Mouse (Mus musculus): ENCODE results near the gene Rabgap1l. TPM values are rescaled to one million over a fixed set of nuclear protein-coding genes. Genes with fewer than 3 reads are reported as not detected.
"Not testable (repeated sequence)": the region's sequence is repeated elsewhere in the genome, so short reads cannot be mapped to it uniquely, and the experiment has no call there.

Rabgap1l gene
- polyA plus RNA-seq, 1 experiment from 2014 or later: 31.4 TPM

DNA sequence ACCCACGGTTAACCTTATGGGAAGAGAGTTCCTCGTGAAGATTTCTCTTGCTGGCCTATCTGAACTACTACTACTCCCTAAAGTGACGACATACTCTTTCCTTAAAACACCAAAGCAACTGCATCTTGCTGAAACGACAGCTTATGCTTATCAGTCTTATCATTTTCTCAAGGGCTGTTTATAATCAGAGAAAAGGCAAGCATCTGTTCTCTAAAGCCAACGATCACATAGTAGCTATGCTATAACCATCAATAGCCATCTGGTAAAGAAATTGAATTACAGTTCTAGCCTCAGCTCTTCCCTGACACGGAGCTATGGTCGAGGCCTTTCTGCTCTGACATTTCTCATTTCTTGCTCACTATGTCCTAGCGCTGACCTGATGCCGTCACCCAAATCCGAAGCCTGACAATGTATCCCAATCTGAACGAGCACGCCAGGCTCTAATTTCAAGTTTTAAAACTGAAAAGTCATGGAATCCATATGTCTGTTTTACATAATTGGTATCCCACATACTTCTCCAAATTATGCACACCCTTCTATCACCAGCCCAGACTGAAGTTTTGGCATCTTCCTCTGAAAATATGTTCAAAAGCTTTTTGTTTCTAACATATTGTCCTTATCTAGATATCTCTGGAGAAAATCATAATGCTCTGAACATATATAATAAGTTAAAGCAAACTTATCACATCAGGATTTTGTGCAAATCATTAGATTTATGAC is 164.6 kb downstream of the Rabgap1l start:
- 75% methylated on average over 12 of the region's 12 CpGs for WGBS
- H3K4me1 ChIP-seq (ENCODE audit: insufficient read depth, low read depth, low read length): no peaks in the 10 kb centered on the region
- H3K27me3 ChIP-seq (replicated peaks; ENCODE audit: insufficient read depth, low read length): no peaks in the 10 kb centered on the region
- no peak overlapping the region for H3K4me3 ChIP-seq (ENCODE audit: low read depth, low read length)
- ATAC-seq (no peak), DNase-seq (ENCODE audit: low spot score) (no peak)
- TF ChIP-seq EP300 (IDR thresholded peaks at IDR 0.05) (no peak), CTCF (IDR thresholded peaks at IDR 0.05) (no peak)
- no peak overlapping the region for H3K9ac ChIP-seq (replicated peaks; ENCODE audit: low read depth)
- H3K27ac ChIP-seq (ENCODE audit: low read length): no peak overlapping the region
- no peaks in the 10 kb centered on the region for H3K9me3 ChIP-seq (ENCODE audit: low read length)
- no peak overlapping the region for H3K4me2 ChIP-seq (replicated peaks; ENCODE audit: low read depth, low read length)
- no peaks in the 10 kb centered on the region for H3K36me3 ChIP-seq (ENCODE audit: insufficient read depth, low read length)

- H3K9me3 ChIP-seq (ENCODE audit: low read length); H3K27me3 ChIP-seq (replicated peaks; ENCODE audit: insufficient read depth, low read length): not testable (repeated sequence)
- 80% methylated on average over 4 of the region's 4 CpGs for WGBS
Measured at GRCm38 (mm10) chr1:160624354-160625120, 168.5 kb downstream of the Rabgap1l start.

DNA sequence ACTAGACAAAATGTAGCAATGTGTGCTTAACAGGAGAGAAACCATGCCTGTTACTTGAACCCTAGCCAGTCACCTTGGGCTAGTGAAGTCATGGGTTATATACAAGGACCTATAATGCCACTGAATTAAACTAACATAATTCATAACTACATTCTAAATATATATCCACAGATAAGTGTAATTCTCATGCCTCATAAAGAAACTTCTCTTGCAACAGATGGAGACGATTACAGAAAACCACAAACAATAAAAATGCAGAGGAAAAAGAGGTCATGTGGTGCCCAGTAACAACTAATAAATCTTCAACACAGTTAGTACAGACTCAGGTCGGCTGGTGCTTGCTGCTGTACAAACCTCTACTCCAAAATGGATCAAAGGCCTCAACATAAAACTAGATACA is 174.8 kb downstream of the Rabgap1l start:
- H3K9ac ChIP-seq (replicated peaks; ENCODE audit: low read depth): no peak overlapping the region
- no peaks in the 10 kb centered on the region for H3K27me3 ChIP-seq (replicated peaks; ENCODE audit: insufficient read depth, low read length)
- DNase-seq (ENCODE audit: low spot score) (no peak), ATAC-seq (no peak)
- no peak overlapping the region for H3K4me2 ChIP-seq (replicated peaks; ENCODE audit: low read depth, low read length)
- H3K4me3 ChIP-seq (ENCODE audit: low read depth, low read length): no peak overlapping the region
- 46% methylated on average over 2 of the region's 2 CpGs for WGBS
- no peak for TF ChIP-seq EP300 (IDR thresholded peaks at IDR 0.05)
- no peak for TF ChIP-seq CTCF (IDR thresholded peaks at IDR 0.05)
- H3K27ac ChIP-seq (ENCODE audit: low read length): no peak overlapping the region
- H3K9me3 ChIP-seq (ENCODE audit: low read length): no peaks in the 10 kb centered on the region
- no peaks in the 10 kb centered on the region for H3K4me1 ChIP-seq (ENCODE audit: insufficient read depth, low read depth, low read length)
- no peaks in the 10 kb centered on the region for H3K36me3 ChIP-seq (ENCODE audit: insufficient read depth, low read length)

More at GRCm38 (mm10) chr1:160624354-160625120, 168.5 kb downstream of the Rabgap1l start:
- H3K4me2 ChIP-seq (replicated peaks; ENCODE audit: low read depth, low read length); DNase-seq (ENCODE audit: low spot score); ATAC-seq; H3K36me3 ChIP-seq (ENCODE audit: insufficient read depth, low read length); H3K4me3 ChIP-seq (ENCODE audit: low read depth, low read length); H3K4me1 ChIP-seq (ENCODE audit: insufficient read depth, low read depth, low read length); H3K27ac ChIP-seq (ENCODE audit: low read length); H3K9ac ChIP-seq (replicated peaks; ENCODE audit: low read depth): not testable (repeated sequence)

DNA sequence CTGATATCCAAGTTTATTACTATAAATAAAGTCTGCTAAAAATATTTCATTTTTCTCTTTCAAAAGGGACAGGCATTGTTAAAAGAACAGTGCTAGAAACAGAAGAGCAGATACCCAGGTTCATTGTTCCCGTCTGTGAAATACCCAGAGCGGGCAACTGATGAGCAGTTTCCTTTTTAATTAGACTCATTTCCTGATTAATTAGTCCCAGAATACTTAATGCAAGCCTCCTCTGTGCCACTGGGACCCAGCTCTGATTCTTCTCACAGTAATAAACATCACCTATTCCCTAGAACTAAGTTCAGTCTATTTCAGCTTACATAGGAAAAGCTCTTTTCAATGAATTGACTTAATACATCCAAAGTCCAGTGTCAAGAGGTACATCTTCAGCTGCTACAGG is 186.6 kb downstream of the Rabgap1l start:
- no peaks in the 10 kb centered on the region for H3K36me3 ChIP-seq (ENCODE audit: insufficient read depth, low read length)
- no peak overlapping the region for H3K4me2 ChIP-seq (replicated peaks; ENCODE audit: low read depth, low read length)
- H3K9ac ChIP-seq (replicated peaks; ENCODE audit: low read depth): no peak overlapping the region
- WGBS: 79% methylated on average over 2 of the region's 2 CpGs
- no peaks in the 10 kb centered on the region for H3K9me3 ChIP-seq (ENCODE audit: low read length)
- DNase-seq (ENCODE audit: low spot score) (no peak), ATAC-seq (no peak)
- TF ChIP-seq CTCF (IDR thresholded peaks at IDR 0.05): no peak
- no peak for TF ChIP-seq EP300 (IDR thresholded peaks at IDR 0.05)
- no peak overlapping the region for H3K27ac ChIP-seq (ENCODE audit: low read length)
- no peaks in the 10 kb centered on the region for H3K27me3 ChIP-seq (replicated peaks; ENCODE audit: insufficient read depth, low read length)
- H3K4me1 ChIP-seq (ENCODE audit: insufficient read depth, low read depth, low read length): no peaks in the 10 kb centered on the region
- H3K4me3 ChIP-seq (ENCODE audit: low read depth, low read length): no peak overlapping the region

DNA sequence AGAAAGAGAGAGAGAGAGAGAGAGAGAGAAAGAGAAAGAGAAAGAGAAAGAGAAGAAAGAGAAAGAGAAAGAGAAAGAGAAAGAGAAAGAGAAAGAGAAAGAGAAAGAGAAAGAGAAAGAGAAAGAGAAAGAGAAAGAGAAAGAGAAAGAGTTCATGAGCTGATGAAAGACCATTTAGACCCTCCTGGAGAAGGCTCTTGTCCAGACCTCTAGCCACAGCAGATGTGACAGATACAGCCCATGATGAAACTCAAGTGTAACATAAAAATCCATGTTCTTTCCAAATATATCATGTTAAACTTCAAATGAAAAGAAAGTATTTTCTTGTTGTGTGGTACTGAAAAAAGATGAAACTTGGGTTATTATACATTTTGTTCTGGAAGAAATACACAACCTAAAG is 189.7 kb downstream of the Rabgap1l start:
- not testable (repeated sequence) for ATAC-seq; H3K27ac ChIP-seq (ENCODE audit: low read length); H3K27me3 ChIP-seq (replicated peaks; ENCODE audit: insufficient read depth, low read length); H3K9me3 ChIP-seq (ENCODE audit: low read length); DNase-seq (ENCODE audit: low spot score); H3K4me3 ChIP-seq (ENCODE audit: low read depth, low read length); H3K36me3 ChIP-seq (ENCODE audit: insufficient read depth, low read length); H3K4me1 ChIP-seq (ENCODE audit: insufficient read depth, low read depth, low read length); H3K4me2 ChIP-seq (replicated peaks; ENCODE audit: low read depth, low read length); H3K9ac ChIP-seq (replicated peaks; ENCODE audit: low read depth)

DNA sequence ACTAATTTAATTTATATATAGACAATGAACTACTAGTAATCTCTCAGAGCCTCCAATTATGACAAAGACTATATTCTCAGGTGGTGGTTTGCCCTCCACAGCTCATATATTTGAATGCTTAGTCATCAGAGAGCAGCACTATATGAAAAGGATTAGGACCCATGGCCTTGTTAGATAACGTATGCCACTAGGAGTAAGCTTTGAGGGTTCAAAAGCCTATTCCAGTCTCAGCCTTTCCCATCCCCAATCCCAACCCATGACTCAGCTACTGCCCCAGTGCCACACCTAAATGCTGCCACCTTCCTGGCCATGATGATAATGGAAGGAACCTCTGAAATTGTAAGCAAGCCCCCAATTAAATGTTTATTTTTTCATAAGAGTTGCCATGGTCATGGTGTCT is 195.6 kb downstream of the Rabgap1l start:
- H3K9ac ChIP-seq (replicated peaks; ENCODE audit: low read depth): no peak overlapping the region

More for the DNA sequence above, 195.6 kb downstream of the Rabgap1l start:
- DNase-seq (ENCODE audit: low spot score) (no peak), ATAC-seq (no peak)
- 79% methylated on average over 1 of the region's 1 CpGs for WGBS
- no peak overlapping the region for H3K4me3 ChIP-seq (ENCODE audit: low read depth, low read length)
- H3K27me3 ChIP-seq (replicated peaks; ENCODE audit: insufficient read depth, low read length): no peaks in the 10 kb centered on the region
- H3K4me2 ChIP-seq (replicated peaks; ENCODE audit: low read depth, low read length): no peak overlapping the region
- no peaks in the 10 kb centered on the region for H3K9me3 ChIP-seq (ENCODE audit: low read length)
- no peaks in the 10 kb centered on the region for H3K36me3 ChIP-seq (ENCODE audit: insufficient read depth, low read length)
- TF ChIP-seq CTCF (IDR thresholded peaks at IDR 0.05): no peak
- H3K27ac ChIP-seq (ENCODE audit: low read length): no peak overlapping the region
- no peaks in the 10 kb centered on the region for H3K4me1 ChIP-seq (ENCODE audit: insufficient read depth, low read depth, low read length)
